Mouse (Mus musculus): ENCODE results near the gene Olfr724. TPM values are rescaled to one million over a fixed set of nuclear protein-coding genes. Genes with fewer than 3 reads are reported as not detected.
"Not testable (repeated sequence)": the region's sequence is repeated elsewhere in the genome, so short reads cannot be mapped to it uniquely, and the experiment has no call there.

Gene Olfr724
- not detected in 2 replicates for polyA plus RNA-seq (2012; rRNA removed)

GRCm38 (mm10) chr14:49963174-49963573 is at the start of gene Olfr724:
Gene Olfr724, minus strand, starts transcription at chr14:49963274.
- H3K27ac ChIP-seq (ENCODE audit: insufficient read depth, low read depth, low read length); H3K4me1 ChIP-seq (ENCODE audit: control insufficient read depth, insufficient read depth, low read length); H3K4me3 ChIP-seq (ENCODE audit: insufficient read depth, low read depth, low read length); H3K27me3 ChIP-seq (replicated peaks; ENCODE audit: control insufficient read depth, insufficient read depth, low read length); H3K36me3 ChIP-seq (ENCODE audit: control insufficient read depth, insufficient read depth, low read length); DNase-seq: not testable (repeated sequence)
- 54% methylated on average over 1 of the region's 1 CpGs for WGBS

- Histone ChIP-seq H3K4me3 (ENCODE audit: insufficient read depth, low read depth, low read length) (no peak overlapping the region), H3K4me1 (ENCODE audit: control insufficient read depth, insufficient read depth, low read length) (no peaks in the 10 kb centered on the region), H3K27ac (ENCODE audit: insufficient read depth, low read depth, low read length) (no peak overlapping the region), H3K27me3 (replicated peaks; ENCODE audit: control insufficient read depth, insufficient read depth, low read length) (no peaks in the 10 kb centered on the region), H3K36me3 (ENCODE audit: control insufficient read depth, insufficient read depth, low read length) (no peaks in the 10 kb centered on the region)
- TF ChIP-seq POLR2A (IDR thresholded peaks at IDR 0.05; ENCODE audit: low read depth, low read length) (no peak), CTCF (conservative IDR thresholded peaks at IDR 0.05; ENCODE audit: insufficient read depth, insufficient read length, low read depth, low read length) (no peak)
- no peak for DNase-seq
- WGBS, result 34% methylated on average over 2 of the region's 2 CpGs
Observed at GRCm38 (mm10) chr14:49955890-49956289, 7.2 kb downstream of the Olfr724 start.

- H3K4me1 ChIP-seq (ENCODE audit: control insufficient read depth, insufficient read depth, low read length); H3K27me3 ChIP-seq (replicated peaks; ENCODE audit: control insufficient read depth, insufficient read depth, low read length); H3K27ac ChIP-seq (ENCODE audit: insufficient read depth, low read depth, low read length); H3K4me3 ChIP-seq (ENCODE audit: insufficient read depth, low read depth, low read length); H3K36me3 ChIP-seq (ENCODE audit: control insufficient read depth, insufficient read depth, low read length); DNase-seq: not testable (repeated sequence)
Observed at GRCm38 (mm10) chr14:49931687-49932086, 31.4 kb downstream of the Olfr724 start, which contains the start of gene Olfr723. Gene Olfr723, minus strand, starts transcription at chr14:49931787.

Other genes starting within 250 kb of the Olfr724 start
- gene Armh4, start 179.9 kb downstream of the Olfr724 start, polyA plus RNA-seq (2012; rRNA removed), result 6.4 and 7.3 TPM in 2 replicates
- gene Olfr722, start 61.3 kb downstream of the Olfr724 start, polyA plus RNA-seq (2012; rRNA removed), result not detected in 2 replicates
- gene Olfr723, start 31.5 kb downstream of the Olfr724 start, polyA plus RNA-seq (2012; rRNA removed), result not detected in 2 replicates
- gene Olfr725, start 77.1 kb upstream of the Olfr724 start, polyA plus RNA-seq (2012; rRNA removed), result not detected in 2 replicates
- gene Olfr726, start 127.7 kb upstream of the Olfr724 start, polyA plus RNA-seq (2012; rRNA removed), result not detected in 2 replicates
- not detected in 2 replicates for gene Olfr727, start 159.9 kb upstream of the Olfr724 start, polyA plus RNA-seq (2012; rRNA removed)
- not detected in 2 replicates for gene Olfr728, start 179.4 kb upstream of the Olfr724 start, polyA plus RNA-seq (2012; rRNA removed)
- gene Olfr729, start 189.6 kb upstream of the Olfr724 start, polyA plus RNA-seq (2012; rRNA removed), result not detected in 2 replicates
- not detected in 2 replicates for gene Olfr730, start 224.9 kb upstream of the Olfr724 start, polyA plus RNA-seq (2012; rRNA removed)

Measured in kidney, adult 2 months (tissue).